Mouse (Mus musculus) C3H10T1/2 (cell line): Measurements from ENCODE around the gene Gm20747. TPM values are rescaled to one million over a fixed set of nuclear protein-coding genes. Genes with fewer than 3 reads are reported as not detected.

Experiments used
- polyA plus RNA-seq, 2 experiments: library from polyadenylated mRNA; unstranded; fragments of >200 nt; fragmentation: generic; extraction: Trizol; gene quantifications; one replicate each; pipeline ENCODE4 v1.2.1; 2012; ENCODE audit warnings: missing spikeins in 2 of 2

The Gm20747 gene
- polyA plus RNA-seq, result not detected

DNA sequence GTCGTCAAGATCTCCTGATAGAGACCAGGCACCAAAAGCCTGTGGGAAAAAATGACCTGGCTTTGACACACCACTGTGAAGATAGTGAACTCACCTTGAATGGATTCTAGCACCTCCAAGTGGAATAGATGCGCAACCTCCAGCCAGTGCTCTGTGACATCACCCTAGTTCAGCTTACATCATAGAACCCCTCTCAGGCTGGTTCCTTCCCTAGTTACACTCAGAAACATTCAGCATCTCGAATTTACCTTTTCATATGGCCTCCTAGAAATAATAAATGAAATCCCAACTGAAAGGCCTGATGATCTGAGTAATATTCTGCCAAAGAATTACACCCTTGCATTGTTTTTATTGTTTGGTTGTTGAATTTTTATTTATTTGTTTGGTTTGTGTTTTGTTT is at the start of gene Gm20747:
Gm20747 (minus strand) TSS at position 101 of the 400 bp plus-strand sequence.

